Mouse (Mus musculus) adrenal gland, adult 18-20 months (tissue): ENCODE measurements around the gene Ccnt1. TPM values are rescaled to one million over a fixed set of nuclear protein-coding genes. Genes with fewer than 3 reads are reported as not detected.
A peak's percentile ranks its signal among the peaks of the same experiment; 100 is the strongest.

Experiments used
- DNase-seq, 2 experiments: peaks; one replicate each; pipeline ENCODE4 v3.0.0; 2021 to 2022; ENCODE audit warnings: low spot score in 2 of 2
- microRNA-seq, 2 experiments: library from miRNA; unstranded; fragments of <30 nt; microRNA quantifications; one replicate each; pipeline ENCODE4 v1.2.0; 2021; ENCODE audit warnings: borderline number of aligned reads in 2 of 2
- total RNA-seq, 2 experiments: library from RNA; stranded (reverse); gene quantifications; 1 replicate in 1 of 2; 2 replicates in 1 of 2; pipeline ENCODE4 v1.2.3; 2021

The Ccnt1 gene
- total RNA-seq, 2 experiments from 2014 or later, result 52.5 to 65.9 TPM

GRCm38 (mm10) chr15:98512799-98513321, 57.9 kb downstream of the Ccnt1 start:
- DNase-seq, result peak in 1 of 2 experiments; percentile 38

DNA sequence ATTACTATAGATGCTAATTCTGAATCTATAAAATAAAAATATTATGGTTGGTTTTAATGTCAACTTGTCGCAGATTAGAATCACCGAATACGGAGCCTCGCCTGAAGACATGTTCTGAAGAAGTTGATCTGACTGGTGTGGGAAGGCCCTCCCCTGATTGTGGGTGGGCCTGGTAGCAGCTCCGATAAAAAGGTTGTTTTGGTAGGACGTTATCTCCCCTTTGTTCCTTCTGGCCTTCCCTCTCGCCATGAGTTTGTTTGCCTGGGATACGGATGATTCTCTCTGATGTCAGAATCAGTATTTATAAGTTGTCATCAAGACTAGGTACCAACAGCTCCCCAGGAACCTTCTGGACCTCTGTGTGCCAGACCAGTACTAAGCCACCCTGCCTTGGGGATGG, 58.5 kb downstream of the Ccnt1 start:
- DNase-seq, result no peak

DNA sequence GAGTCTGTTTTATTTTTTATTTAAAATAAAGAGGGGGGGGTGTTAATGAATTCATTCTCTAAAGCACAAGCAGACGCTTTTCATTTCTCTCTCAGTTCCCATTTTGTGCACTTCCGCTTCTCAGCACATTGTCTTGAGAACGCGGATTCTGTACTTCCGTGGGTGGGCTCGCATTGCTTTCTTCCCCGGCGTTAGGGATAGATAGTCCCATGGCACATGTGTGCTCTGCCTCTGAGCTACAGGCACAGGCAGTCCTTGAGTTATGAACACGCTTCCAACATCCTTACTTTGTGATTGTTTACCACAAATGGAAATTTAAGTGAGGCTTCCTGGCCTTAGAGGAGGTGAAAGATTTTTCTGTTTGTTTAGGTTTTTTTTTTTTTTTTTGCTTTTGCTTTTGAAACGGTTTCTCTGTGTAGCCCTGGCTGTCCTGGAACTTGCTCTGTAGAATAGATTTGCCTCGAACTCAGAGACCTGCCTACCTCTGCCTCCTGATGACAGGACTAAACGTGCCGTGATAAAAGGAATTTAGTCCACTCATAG, 59.3 kb downstream of the Ccnt1 start:
- no peak for DNase-seq

DNA sequence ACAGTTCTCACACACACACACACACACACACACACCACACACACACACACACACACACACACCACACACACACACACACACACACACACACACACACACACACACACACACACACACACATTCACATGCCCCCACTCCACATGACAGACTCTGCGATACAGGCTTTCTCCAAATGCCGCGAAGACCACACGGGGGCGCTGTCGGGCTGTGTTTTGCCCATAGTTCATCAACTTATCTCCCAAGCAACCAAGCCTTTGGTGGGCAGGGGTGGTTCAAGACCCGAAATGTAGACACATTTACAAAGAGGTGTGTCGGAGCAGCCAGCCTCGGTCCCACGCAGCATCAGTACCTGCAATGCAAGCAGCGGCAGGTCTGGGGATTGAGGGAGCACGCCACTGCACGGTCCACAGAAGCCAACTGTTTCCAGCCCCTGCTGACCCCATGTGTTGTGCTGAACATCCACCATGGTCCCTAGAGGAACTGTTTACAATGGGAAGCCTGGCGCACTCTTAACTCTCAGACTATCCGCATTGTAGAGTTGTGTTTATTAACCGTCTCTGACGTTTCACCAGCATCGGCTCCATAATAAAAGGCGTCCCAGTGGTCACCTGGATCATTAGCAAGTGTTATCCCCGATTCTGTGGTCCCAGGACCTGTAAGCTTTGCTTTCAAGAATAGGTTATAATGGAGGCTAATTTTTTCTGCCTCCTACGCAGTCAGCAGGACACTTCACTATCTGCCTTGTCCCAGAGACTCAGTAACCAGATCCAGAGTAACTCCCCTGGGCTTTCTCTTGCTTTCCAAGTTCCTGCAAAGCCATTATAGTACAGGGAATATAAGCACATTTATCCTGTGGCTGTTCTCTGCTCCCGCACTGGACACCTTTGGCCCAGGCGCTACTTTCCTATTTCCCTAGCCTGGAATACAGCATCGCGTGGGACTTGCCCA, 60.0 kb downstream of the Ccnt1 start:
- DNase-seq, result peak; percentile 73 to 81

DNA sequence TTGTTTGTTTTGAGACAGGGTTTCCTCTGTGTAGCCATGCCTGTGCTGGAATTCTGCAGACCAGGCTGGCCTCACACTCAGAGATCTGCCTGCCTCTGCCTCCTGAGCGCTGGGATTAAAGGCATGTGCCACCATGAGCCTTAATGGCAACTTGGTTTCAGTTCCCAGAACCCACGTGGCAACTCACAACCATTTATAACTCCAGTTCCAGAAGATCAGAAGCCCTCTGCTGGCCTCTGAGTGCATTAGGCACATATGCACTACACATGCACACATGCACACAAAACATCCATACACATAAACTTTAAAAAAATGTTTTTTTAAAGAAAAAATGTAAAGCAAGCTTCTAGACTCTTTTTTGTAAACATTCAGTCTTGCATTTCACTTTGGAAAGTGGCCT, 61.3 kb downstream of the Ccnt1 start:
- DNase-seq, result no peak

DNA sequence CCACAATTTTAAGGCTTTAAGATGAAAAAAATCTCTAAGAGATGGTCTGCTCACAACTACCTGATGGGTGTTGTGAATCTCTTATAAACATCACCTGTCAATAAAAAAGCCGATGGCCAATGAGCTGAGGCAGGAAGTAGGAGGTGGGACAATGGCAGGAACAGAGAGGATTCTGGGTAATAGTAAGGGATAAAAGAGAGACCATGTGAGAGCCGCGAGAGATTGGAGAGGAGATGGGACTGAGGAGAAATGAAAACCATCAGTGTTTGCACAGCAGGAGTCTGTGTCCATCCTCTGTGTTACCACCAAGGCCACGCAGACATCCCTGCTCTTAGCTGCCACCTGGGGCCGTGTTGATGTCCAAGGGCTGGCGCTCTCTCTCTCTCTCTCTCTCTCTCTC, 63.4 kb downstream of the Ccnt1 start:
- DNase-seq, result no peak

GRCm38 (mm10) chr15:98506253-98506957, 64.3 kb downstream of the Ccnt1 start:
- no peak for DNase-seq

DNA sequence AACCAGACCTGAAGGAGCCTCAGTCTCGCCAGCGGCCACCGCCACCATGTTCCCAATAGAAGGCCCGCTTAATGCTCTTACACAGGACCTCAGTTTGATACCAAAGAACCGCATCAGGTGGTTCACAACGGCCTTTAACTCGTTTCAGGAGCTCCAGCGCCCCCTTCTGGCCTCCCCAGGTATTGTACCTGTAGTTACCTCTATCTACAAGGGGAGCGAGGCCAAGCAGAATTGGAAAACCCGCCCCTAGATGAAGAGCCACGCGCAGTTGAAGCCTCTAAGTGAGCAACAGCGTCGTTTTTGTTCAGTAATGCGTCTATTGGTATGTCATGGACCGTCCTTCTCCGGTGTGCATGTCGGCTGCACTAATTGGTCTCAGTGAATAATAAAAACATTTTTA, 66.2 kb downstream of the Ccnt1 start:
- peak; percentile 49 to 70 for DNase-seq

- no peak for DNase-seq
Observed at GRCm38 (mm10) chr15:98503317-98503716, 67.4 kb downstream of the Ccnt1 start.

DNA sequence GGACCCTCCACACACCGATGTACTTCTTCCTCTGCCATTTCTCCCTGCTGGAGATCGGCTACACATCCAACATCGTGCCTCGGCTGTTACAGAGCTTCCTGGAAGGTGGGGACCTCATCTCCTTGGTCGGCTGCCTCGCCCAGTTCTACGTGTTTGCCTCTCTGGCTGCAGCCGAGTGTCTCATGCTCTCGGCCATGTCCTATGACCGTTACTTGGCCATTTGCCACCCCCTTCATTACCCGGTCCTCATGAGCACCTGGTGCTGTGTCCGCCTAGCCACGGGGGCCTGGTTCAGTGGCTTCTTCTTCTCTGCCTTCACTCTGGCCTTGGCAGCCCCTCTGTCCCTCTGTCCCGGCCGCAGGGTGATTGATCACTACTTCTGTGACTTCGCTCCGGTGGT, 73.1 kb downstream of the Ccnt1 start:
- no peak for DNase-seq

- DNase-seq, result no peak
Observed at GRCm38 (mm10) chr15:98492102-98492501, 78.6 kb downstream of the Ccnt1 start, which contains the start of gene Olfr279. TSS of gene Olfr279 (plus strand) at chr15:98492402.

GRCm38 (mm10) chr15:98491332-98491731, 79.4 kb downstream of the Ccnt1 start:
- DNase-seq, result no peak

Small RNA genes within 50 kb of the gene (microRNA-seq; reads per million reads assigned to microRNA genes)
- 67.4 to 75.2 reads per million in 2 experiments for gene Mir1291

Other genes starting within 250 kb of the Ccnt1 start
- gene Olfr284, start 229.9 kb downstream of the Ccnt1 start, total RNA-seq, result not detected
- gene Olfr283, start 190.0 kb downstream of the Ccnt1 start, total RNA-seq, result not detected
- gene Olfr282, start 139.7 kb downstream of the Ccnt1 start, total RNA-seq, result not detected
- not detected for gene Olfr281, start 118.3 kb downstream of the Ccnt1 start, total RNA-seq
- gene OR5BS1P, start 101.0 kb downstream of the Ccnt1 start, total RNA-seq, result not detected
- not detected for gene Lalba, start 88.2 kb downstream of the Ccnt1 start, total RNA-seq
- gene Olfr279, start 78.5 kb downstream of the Ccnt1 start, total RNA-seq, result not detected
- gene Kansl2, start 36.7 kb downstream of the Ccnt1 start, total RNA-seq, result 10 to 100 TPM; 79.2 to 90.9 TPM
- 1 to 10 TPM in 1 of 2 experiments, not detected in 1; 1.2 TPM for gene 4930415O20Rik, start 81 bp upstream of the Ccnt1 start, total RNA-seq
- gene Adcy6, start 39.2 kb upstream of the Ccnt1 start, total RNA-seq, result 10 to 100 TPM; 48.7 to 83.1 TPM
- 10 to 100 TPM; 11.9 to 14.3 TPM for gene Cacnb3, start 59.9 kb upstream of the Ccnt1 start, total RNA-seq
- 10 to 100 TPM; 80.7 to 83.8 TPM for gene Ddx23, start 92.0 kb upstream of the Ccnt1 start, total RNA-seq
- gene Rnd1, start 106.5 kb upstream of the Ccnt1 start, total RNA-seq, result 1 to 10 TPM; 2.0 to 7.6 TPM
- under 1 TPM; 0.43 to 0.45 TPM for gene Ccdc65, start 137.3 kb upstream of the Ccnt1 start, total RNA-seq
- gene Fkbp11, start 157.3 kb upstream of the Ccnt1 start, total RNA-seq, result 1 to 10 TPM; 4.7 to 6.7 TPM
- gene Arf3, start 192.3 kb upstream of the Ccnt1 start, total RNA-seq, result 100 to 1,000 TPM; 104 to 145 TPM
- gene Wnt10b, start 207.2 kb upstream of the Ccnt1 start, total RNA-seq, result 1 to 10 TPM in 1 of 2 experiments, under 1 TPM in 1; 0.36 to 3.1 TPM
- not detected for gene Wnt1, start 218.9 kb upstream of the Ccnt1 start, total RNA-seq
- not detected for gene Ddn, start 238.6 kb upstream of the Ccnt1 start, total RNA-seq